Mouse (Mus musculus) common myeloid progenitor, adult 5-6 weeks (primary cell): ENCODE results near the gene B3gnt7. TPM values are rescaled to one million over a fixed set of nuclear protein-coding genes. Genes with fewer than 3 reads are reported as not detected.

ENCODE experiments used
- ATAC-seq: replicated peaks from 2 replicates; pipeline ENCODE4 v1.8.0; 2016; ENCODE audit warnings: low read depth, mild to moderate bottlenecking, moderate TSS enrichment, inconsistent platforms; ENCODE audit not compliant: poor library complexity, severe bottlenecking
- total RNA-seq: library from RNA; stranded (forward); fragments of 200-1000, 187-1606 nt; gene quantifications from 2 replicates; pipeline ENCODE4 v1.2.3, GENCODE M21; 2017

B3gnt7 gene
- total RNA-seq, 1 experiment from 2014 or later: 1.7 TPM

GRCm38 (mm10) chr1:86342371-86342770, 39.7 kb downstream of the B3gnt7 start:
- no peak for ATAC-seq

GRCm38 (mm10) chr1:86343087-86343645, 40.5 kb downstream of the B3gnt7 start:
- no peak for ATAC-seq

- ATAC-seq: peak; percentile 48; the same call in 1 of the 2 replicates
Observed at GRCm38 (mm10) chr1:86343969-86344861, 41.6 kb downstream of the B3gnt7 start.

- ATAC-seq: no peak
Observed at GRCm38 (mm10) chr1:86345069-86345468, 42.4 kb downstream of the B3gnt7 start.

GRCm38 (mm10) chr1:86345956-86346355, 43.3 kb downstream of the B3gnt7 start:
- ATAC-seq: no peak

- ATAC-seq: no peak
Observed at GRCm38 (mm10) chr1:86346851-86347715, 44.5 kb downstream of the B3gnt7 start.

GRCm38 (mm10) chr1:86347716-86348045, 45.0 kb downstream of the B3gnt7 start:
- no peak for ATAC-seq

GRCm38 (mm10) chr1:86348083-86348482, 45.5 kb downstream of the B3gnt7 start:
- ATAC-seq: no peak

GRCm38 (mm10) chr1:86348801-86349200, 46.2 kb downstream of the B3gnt7 start:
- no peak for ATAC-seq

GRCm38 (mm10) chr1:86349201-86349600, 46.6 kb downstream of the B3gnt7 start:
- ATAC-seq: no peak

- no peak for ATAC-seq
Observed at GRCm38 (mm10) chr1:86349696-86350095, 47.1 kb downstream of the B3gnt7 start.

GRCm38 (mm10) chr1:86350576-86350975, 47.9 kb downstream of the B3gnt7 start:
- no peak for ATAC-seq

GRCm38 (mm10) chr1:86354186-86354585, 51.6 kb downstream of the B3gnt7 start:
- ATAC-seq: no peak

Other genes starting within 250 kb of the B3gnt7 start
- gene Psmd1, start 238.4 kb upstream of the B3gnt7 start, total RNA-seq: 157 and 173 TPM in 2 replicates
- gene Htr2b, start 190.9 kb upstream of the B3gnt7 start, total RNA-seq: 0.09 TPM in 1 of 2 replicates, not detected in the other
- gene Gm21972, start 169.2 kb upstream of the B3gnt7 start, total RNA-seq: 1.7 and 10.6 TPM in 2 replicates
- gene Armc9, start 148.1 kb upstream of the B3gnt7 start, total RNA-seq: 10.6 and 20.7 TPM in 2 replicates
- 938 and 1,055 TPM in 2 replicates for gene Ncl, start 56.6 kb downstream of the B3gnt7 start, total RNA-seq
- gene Nmur1, start 123.4 kb downstream of the B3gnt7 start, total RNA-seq: not detected in 2 replicates
- not detected in 2 replicates for gene Tex44, start 123.5 kb downstream of the B3gnt7 start, total RNA-seq
- 6,083 and 6,415 TPM in 2 replicates for gene Ptma, start 223.9 kb downstream of the B3gnt7 start, total RNA-seq